Mouse (Mus musculus) cerebellum, adult 2 months (tissue): ENCODE data around the gene Upp2. TPM values are rescaled to one million over a fixed set of nuclear protein-coding genes. Genes with fewer than 3 reads are reported as not detected.

Source experiments
- DNase-seq, 2 experiments: peaks; one replicate each; pipeline ENCODE4 v3.0.0; 2021
- H3K27ac ChIP-seq: fragments of 200-500 bp; 2 replicates; pipeline ENCODE4 v1.5.1; 2012; ENCODE audit warnings: low read length, control low read depth, inconsistent platforms; ENCODE audit not compliant: insufficient read depth
- H3K27me3 ChIP-seq: fragments of 200-500 bp; 2 replicates; pipeline ENCODE4 v1.6.1; 2012; ENCODE audit warnings: inconsistent platforms, mild to moderate bottlenecking, low read length, moderate library complexity; ENCODE audit not compliant: control insufficient read depth, insufficient read depth
- H3K4me1 ChIP-seq: fragments of 200-500 bp; 2 replicates; pipeline ENCODE4 v1.6.1; 2011; ENCODE audit warnings: low read length; ENCODE audit not compliant: control insufficient read depth, insufficient read depth
- H3K4me3 ChIP-seq: fragments of 200-500 bp; replicated peaks from 2 replicates; pipeline ENCODE3; 2011; ENCODE audit warnings: mild to moderate bottlenecking, low read depth, low read length, control low read depth; ENCODE audit not compliant: insufficient read depth
- CTCF ChIP-seq: fragments of 200-500 bp; IDR thresholded peaks from 2 replicates; pipeline ENCODE4 v1.5.1; 2011; ENCODE audit warnings: low read depth, mild to moderate bottlenecking, control low read depth, low read length, moderate library complexity, borderline replicate concordance; ENCODE audit not compliant: insufficient read depth
- POLR2A ChIP-seq: fragments of 200-500 bp; IDR thresholded peaks from 2 replicates; pipeline ENCODE4 v1.6.1; 2011; ENCODE audit warnings: low read length, control low read depth, borderline replicate concordance; ENCODE audit not compliant: insufficient read depth
- WGBS: fragments of 180-500 bp; shearing (Covaris S2); methylation state at CpG from one replicate; pipeline ENCODE4 v1.1.7; 2018; 5-methylcytosine and 5-hydroxymethylcytosine counted together
- polyA plus RNA-seq: library from polyadenylated mRNA; depleted of rRNA; stranded (reverse); fragments of >200 nt; gene quantifications from 2 replicates; pipeline ENCODE4 v1.2.3, GENCODE M21; 2012

The Upp2 gene
- polyA plus RNA-seq, 1 experiment = 38.2 TPM

DNA sequence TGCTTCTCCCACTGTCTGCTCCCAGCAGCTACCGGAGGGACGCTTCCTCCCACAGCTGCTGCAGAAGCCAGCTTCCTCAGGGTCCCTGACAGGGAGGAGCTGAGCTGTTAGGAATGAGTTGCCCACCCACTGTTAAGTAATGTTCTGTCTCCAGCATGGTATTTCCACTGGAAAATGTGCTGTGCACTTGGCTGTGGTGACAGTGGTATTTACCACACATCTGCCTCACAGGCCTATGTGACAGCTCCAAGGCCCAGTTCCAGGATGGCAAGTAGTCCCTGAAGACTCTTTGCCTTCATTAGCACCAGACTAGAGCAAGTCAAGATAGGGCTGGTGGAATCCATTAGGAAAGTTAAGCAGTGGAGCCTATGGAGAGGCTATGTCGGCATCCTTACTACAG is 102.0 kb downstream of the Upp2 start:
- no peak for DNase-seq
- Histone ChIP-seq H3K27ac (no peak overlapping the region), H3K4me3 (no peak overlapping the region), H3K27me3 (no peaks in the 10 kb centered on the region), H3K4me1 (peaks cover 8% of the 10 kb centered on the region)
- WGBS = 68% methylated on average over 3 of the region's 3 CpGs
- no peak for TF ChIP-seq POLR2A
- TF ChIP-seq CTCF = no peak

DNA sequence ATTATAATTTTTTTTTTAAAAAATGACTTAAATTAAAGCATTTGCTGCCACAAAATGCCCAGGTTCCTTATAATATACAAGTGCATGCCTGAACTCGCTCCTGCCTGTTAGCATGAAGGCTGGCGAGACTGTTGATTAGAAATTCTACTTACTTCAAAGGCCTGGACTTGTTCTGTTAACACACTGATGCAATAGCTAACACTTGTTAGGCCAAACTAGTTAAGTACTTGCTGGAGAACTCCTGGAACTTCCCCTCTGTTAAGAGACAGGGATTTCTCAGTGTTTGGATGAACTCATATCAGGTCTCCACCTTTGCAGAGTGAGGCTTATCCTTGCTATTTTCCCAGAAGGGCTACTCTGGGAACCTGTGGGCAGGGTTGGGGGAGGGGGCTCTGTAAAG is 105.4 kb downstream of the Upp2 start:
- H3K4me1 ChIP-seq = peaks cover under 1% of the 10 kb centered on the region; the same call in 1 of the 2 replicates
- no peak overlapping the region for H3K27ac ChIP-seq
- no peaks in the 10 kb centered on the region for H3K27me3 ChIP-seq
- H3K4me3 ChIP-seq = no peak overlapping the region
- no peak for TF ChIP-seq CTCF
- TF ChIP-seq POLR2A = no peak
- 98% methylated on average over 2 of the region's 2 CpGs for WGBS
- no peak for DNase-seq

DNA sequence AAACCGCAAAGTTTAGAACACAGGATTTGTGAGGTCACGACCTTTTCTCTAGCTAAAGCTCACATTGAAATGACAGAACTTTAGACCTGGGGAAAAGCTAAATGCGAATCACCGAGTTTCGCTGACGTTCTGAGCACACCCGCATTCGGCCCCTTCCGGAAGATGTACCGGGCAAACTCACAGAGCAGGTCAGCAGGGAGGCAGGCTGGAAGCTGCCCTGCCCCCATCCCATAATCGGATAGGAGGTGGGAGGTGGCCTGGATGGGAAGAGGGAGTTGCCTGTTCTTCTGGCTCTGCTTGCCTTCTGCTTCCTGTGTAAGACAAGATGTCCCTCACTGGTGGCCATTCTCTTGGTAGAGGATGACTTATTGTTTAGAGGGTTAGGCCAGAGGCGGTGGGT is 112.9 kb downstream of the Upp2 start:
- TF ChIP-seq CTCF (no peak), POLR2A (no peak)
- WGBS = 88% methylated on average over 12 of the region's 12 CpGs
- H3K4me1 ChIP-seq = no peaks in the 10 kb centered on the region
- no peak overlapping the region for H3K4me3 ChIP-seq
- H3K27me3 ChIP-seq = no peaks in the 10 kb centered on the region
- no peak for DNase-seq
- H3K27ac ChIP-seq = no peak overlapping the region

DNA sequence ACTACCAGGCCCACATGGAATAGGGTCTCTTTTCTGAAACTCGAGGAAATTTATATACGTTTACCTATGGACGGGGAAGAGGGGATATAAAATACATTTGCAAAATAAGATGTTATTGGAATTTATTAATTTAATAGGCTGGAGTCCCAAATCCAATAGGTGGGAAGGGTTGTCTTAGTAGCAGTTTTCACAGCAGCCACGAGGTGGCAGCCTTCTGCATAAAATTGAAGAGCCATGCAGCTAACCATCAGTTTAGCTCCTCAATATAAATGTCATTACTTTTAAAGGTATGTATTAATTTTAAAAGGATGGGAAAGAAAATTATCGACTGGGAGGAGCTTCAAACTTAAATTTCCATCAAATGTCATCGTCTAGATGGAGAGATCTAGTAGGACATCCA is 113.7 kb downstream of the Upp2 start:
- Histone ChIP-seq H3K27me3 (no peaks in the 10 kb centered on the region), H3K27ac (no peak overlapping the region), H3K4me1 (no peaks in the 10 kb centered on the region), H3K4me3 (no peak overlapping the region)
- TF ChIP-seq CTCF (peak; percentile 61; the same call in 1 of the 2 replicates), POLR2A (no peak)
- peak; percentile 56 to 71 for DNase-seq
- 31% methylated on average over 6 of the region's 6 CpGs for WGBS

DNA sequence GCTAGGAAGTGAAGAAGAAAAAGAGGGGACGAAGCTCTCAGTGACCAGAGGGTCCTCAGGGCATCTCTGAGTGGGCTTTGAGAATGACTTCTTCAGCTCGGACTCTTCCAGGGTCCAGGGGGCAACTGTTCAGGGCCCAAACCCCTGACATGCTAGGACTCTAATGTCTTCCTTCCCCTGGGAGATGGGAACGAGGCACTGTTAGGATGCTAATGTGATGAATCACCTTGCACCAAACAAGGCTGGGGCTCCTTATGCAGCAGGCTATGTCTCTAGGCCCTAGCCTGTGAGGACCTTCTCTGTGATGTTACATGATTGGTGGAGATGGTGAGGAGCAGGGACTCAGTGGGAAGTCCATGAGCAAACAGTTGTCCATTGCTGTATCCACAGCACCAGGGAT is 114.3 kb downstream of the Upp2 start:
- Histone ChIP-seq H3K27me3 (no peaks in the 10 kb centered on the region), H3K4me3 (no peak overlapping the region), H3K4me1 (no peaks in the 10 kb centered on the region), H3K27ac (no peak overlapping the region)
- 76% methylated on average over 3 of the region's 3 CpGs for WGBS
- no peak for DNase-seq
- no peak for TF ChIP-seq CTCF
- no peak for TF ChIP-seq POLR2A

DNA sequence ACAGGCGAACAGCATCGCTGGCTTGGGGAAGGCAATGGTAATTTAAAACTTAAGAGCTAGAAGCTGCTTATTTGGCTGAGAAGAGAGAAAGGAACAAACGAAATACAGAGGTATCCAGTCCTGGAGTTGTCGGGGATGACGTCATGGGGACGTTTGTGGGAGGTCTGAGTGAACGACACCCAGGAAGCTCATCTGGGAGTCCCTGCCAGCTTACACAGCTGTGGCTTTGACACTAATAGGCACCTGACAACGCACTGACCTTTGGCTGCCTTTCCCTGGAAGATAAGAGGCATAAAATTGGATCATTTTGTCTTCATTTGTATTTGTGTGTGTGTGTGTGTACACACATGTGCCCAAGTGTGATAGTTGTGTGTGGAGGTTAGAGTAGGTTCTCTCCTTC is 130.4 kb downstream of the Upp2 start:
- Histone ChIP-seq H3K4me3 (no peak overlapping the region), H3K27me3 (no peaks in the 10 kb centered on the region), H3K27ac (no peak overlapping the region), H3K4me1 (no peaks in the 10 kb centered on the region)
- 58% methylated on average over 8 of the region's 8 CpGs for WGBS
- TF ChIP-seq POLR2A (no peak), CTCF (no peak)
- no peak for DNase-seq

DNA sequence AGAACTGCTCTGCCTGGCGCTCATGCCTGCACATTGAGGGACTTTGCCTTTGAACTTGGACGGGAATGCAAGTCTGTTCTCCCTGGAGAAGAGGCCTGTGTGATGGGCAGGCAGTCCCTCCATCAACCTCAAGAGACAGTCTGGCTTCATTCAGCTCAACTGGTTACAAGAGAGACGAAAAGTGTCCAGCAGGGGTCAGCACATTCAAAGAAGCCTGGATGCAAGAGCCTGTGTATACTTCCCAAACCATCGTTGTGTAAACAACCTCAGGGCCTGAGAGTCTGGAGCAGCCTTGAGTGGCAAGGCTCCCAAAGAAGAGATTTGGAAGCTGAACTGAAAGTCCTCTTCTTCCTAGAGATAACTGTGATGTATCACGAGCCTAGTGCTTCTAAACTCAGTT is 132.8 kb downstream of the Upp2 start:
- 29% methylated on average over 5 of the region's 5 CpGs for WGBS
- TF ChIP-seq CTCF = peak; percentile 71
- TF ChIP-seq POLR2A = no peak
- Histone ChIP-seq H3K4me1 (no peaks in the 10 kb centered on the region), H3K27ac (no peak overlapping the region), H3K4me3 (no peak overlapping the region), H3K27me3 (no peaks in the 10 kb centered on the region)
- peak; percentile 71 for DNase-seq

DNA sequence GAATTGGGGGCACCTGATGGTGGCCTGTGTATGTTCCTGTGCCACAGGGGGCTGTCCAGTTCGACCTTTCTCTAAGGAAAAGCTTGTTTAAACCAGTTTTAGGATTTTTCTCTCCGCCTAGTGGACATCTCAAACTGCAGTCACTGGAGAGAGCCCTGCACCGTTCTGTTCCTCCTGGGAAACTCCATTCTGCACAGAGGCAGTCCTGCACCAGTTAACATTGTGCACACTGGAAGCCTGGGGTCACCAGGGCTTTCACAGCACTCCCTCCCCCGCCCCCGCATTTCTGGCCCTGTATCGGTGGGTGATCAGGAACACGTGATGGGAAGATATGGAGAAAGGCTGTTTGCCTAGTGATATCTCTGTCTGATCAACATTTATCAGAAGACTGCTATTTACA is 133.3 kb downstream of the Upp2 start:
- no peak overlapping the region for H3K27ac ChIP-seq
- TF ChIP-seq CTCF = no peak
- no peak for TF ChIP-seq POLR2A
- no peak overlapping the region for H3K4me3 ChIP-seq
- no peaks in the 10 kb centered on the region for H3K27me3 ChIP-seq
- DNase-seq = no peak
- H3K4me1 ChIP-seq = no peaks in the 10 kb centered on the region
- WGBS = 78% methylated on average over 7 of the region's 7 CpGs
